Mouse (Mus musculus): ENCODE results near the gene Cdh23. TPM values are rescaled to one million over a fixed set of nuclear protein-coding genes. Genes with fewer than 3 reads are reported as not detected.

Cdh23 gene
- polyA plus RNA-seq, 1 experiment = 2.1 TPM

- no peak overlapping the region for H3ac ChIP-seq (ENCODE audit: control insufficient read depth, insufficient read length)
- H3K4me2 ChIP-seq (ENCODE audit: low read depth) = no peak overlapping the region
- no peaks in the 10 kb centered on the region for H3K79me2 ChIP-seq (ENCODE audit: control insufficient read depth, insufficient read depth)
Measured at GRCm38 (mm10) chr10:60621470-60622170, 74.7 kb downstream of the Cdh23 start.

GRCm38 (mm10) chr10:60615898-60616297 is 80.4 kb downstream of the Cdh23 start:
- no peaks in the 10 kb centered on the region for H3K36me3 ChIP-seq (ENCODE audit: control insufficient read depth, insufficient read depth)
- peaks cover 40% of the 10 kb centered on the region for H3K27me3 ChIP-seq (ENCODE audit: control insufficient read depth, insufficient read depth, insufficient read length)
- H3K4me2 ChIP-seq (ENCODE audit: low read depth) = no peak overlapping the region
- H3ac ChIP-seq (ENCODE audit: control insufficient read depth, insufficient read length) = no peak overlapping the region
- H3K4me3 ChIP-seq = no peak overlapping the region
- H3K79me2 ChIP-seq (ENCODE audit: control insufficient read depth, insufficient read depth) = no peaks in the 10 kb centered on the region
- TF ChIP-seq MYOD1 (IDR thresholded peaks at IDR 0.05; ENCODE audit: control insufficient read depth in 1 of 3, insufficient read length in 2 of 3, low read depth in 2 of 3) (no peak), USF1 (IDR thresholded peaks at IDR 0.05; ENCODE audit: low read depth) (no peak)

More at GRCm38 (mm10) chr10:60621470-60622170, 74.7 kb downstream of the Cdh23 start:
- TF ChIP-seq CEBPB (IDR thresholded peaks at IDR 0.05; ENCODE audit: insufficient read depth, poor library complexity, severe bottlenecking) (no peak), POLR2AphosphoS2 (IDR thresholded peaks at IDR 0.05; ENCODE audit: insufficient read length, low read depth) (no peak), SRF (IDR thresholded peaks at IDR 0.05; ENCODE audit: control insufficient read depth, insufficient read length, low read depth) (no peak), TCF12 (IDR thresholded peaks at IDR 0.05; ENCODE audit: insufficient read depth, poor library complexity, severe bottlenecking) (no peak), MYOD1 (IDR thresholded peaks at IDR 0.05; ENCODE audit: control insufficient read depth in 1 of 3, insufficient read length in 2 of 3, low read depth in 2 of 3) (no peak), REST (IDR thresholded peaks at IDR 0.05; ENCODE audit: insufficient read depth, insufficient read length) (no peak), MYOG (IDR thresholded peaks at IDR 0.05; ENCODE audit: control insufficient read depth in 1 of 3, insufficient read depth in 1 of 3, insufficient read length in 2 of 3, low read depth in 2 of 3) (no peak)
- Histone ChIP-seq H3K27me3 (ENCODE audit: control insufficient read depth, insufficient read depth, insufficient read length) (peaks cover 38% of the 10 kb centered on the region), H3K4me3 (no peak overlapping the region), H3K36me3 (ENCODE audit: control insufficient read depth, insufficient read depth) (no peaks in the 10 kb centered on the region)

- TF ChIP-seq SRF (IDR thresholded peaks at IDR 0.05; ENCODE audit: control insufficient read depth, insufficient read length, low read depth) = no peak
- no peak for TF ChIP-seq POLR2A (IDR thresholded peaks at IDR 0.05; ENCODE audit: insufficient read length, low read depth)
- no peak for TF ChIP-seq TCF3 (IDR thresholded peaks at IDR 0.05; ENCODE audit: insufficient read length, low read depth)
- no peak for TF ChIP-seq CEBPB (IDR thresholded peaks at IDR 0.05; ENCODE audit: insufficient read depth, poor library complexity, severe bottlenecking)
- no peak for TF ChIP-seq MYOG (IDR thresholded peaks at IDR 0.05; ENCODE audit: control insufficient read depth in 1 of 3, insufficient read depth in 1 of 3, insufficient read length in 2 of 3, low read depth in 2 of 3)
- TF ChIP-seq MYOD1 (IDR thresholded peaks at IDR 0.05; ENCODE audit: control insufficient read depth in 1 of 3, insufficient read length in 2 of 3, low read depth in 2 of 3) = no peak
- no peak for TF ChIP-seq POLR2AphosphoS2 (IDR thresholded peaks at IDR 0.05; ENCODE audit: insufficient read length, low read depth)
- no peak for TF ChIP-seq REST (IDR thresholded peaks at IDR 0.05; ENCODE audit: insufficient read depth, insufficient read length)
- TF ChIP-seq E2F4 (IDR thresholded peaks at IDR 0.05; ENCODE audit: insufficient read depth) = no peak
- no peak for TF ChIP-seq USF1 (IDR thresholded peaks at IDR 0.05; ENCODE audit: low read depth)
- no peak for TF ChIP-seq TCF12 (IDR thresholded peaks at IDR 0.05; ENCODE audit: insufficient read depth, poor library complexity, severe bottlenecking)
- no peak for TF ChIP-seq MAX (IDR thresholded peaks at IDR 0.05; ENCODE audit: low read depth)
Measured at GRCm38 (mm10) chr10:60612893-60613292, 83.4 kb downstream of the Cdh23 start.

GRCm38 (mm10) chr10:60607166-60607565 is 89.1 kb downstream of the Cdh23 start:
- H3K4me3 ChIP-seq = no peak overlapping the region
- TF ChIP-seq REST (IDR thresholded peaks at IDR 0.05; ENCODE audit: insufficient read depth, insufficient read length) (no peak), POLR2A (IDR thresholded peaks at IDR 0.05; ENCODE audit: insufficient read length, low read depth) (no peak), E2F4 (IDR thresholded peaks at IDR 0.05; ENCODE audit: insufficient read depth) (no peak), MAX (IDR thresholded peaks at IDR 0.05; ENCODE audit: low read depth) (no peak), SRF (IDR thresholded peaks at IDR 0.05; ENCODE audit: control insufficient read depth, insufficient read length, low read depth) (no peak), CEBPB (IDR thresholded peaks at IDR 0.05; ENCODE audit: insufficient read depth, poor library complexity, severe bottlenecking) (no peak), TCF3 (IDR thresholded peaks at IDR 0.05; ENCODE audit: insufficient read length, low read depth) (no peak), POLR2AphosphoS2 (IDR thresholded peaks at IDR 0.05; ENCODE audit: insufficient read length, low read depth) (no peak), MYOG (IDR thresholded peaks at IDR 0.05; ENCODE audit: control insufficient read depth in 1 of 3, insufficient read depth in 1 of 3, insufficient read length in 2 of 3, low read depth in 2 of 3) (no peak), USF1 (IDR thresholded peaks at IDR 0.05; ENCODE audit: low read depth) (no peak)
- no peaks in the 10 kb centered on the region for H3K79me2 ChIP-seq (ENCODE audit: control insufficient read depth, insufficient read depth)
- H3K27me3 ChIP-seq (ENCODE audit: control insufficient read depth, insufficient read depth, insufficient read length) = peaks cover 40% of the 10 kb centered on the region
- no peak overlapping the region for H3K4me2 ChIP-seq (ENCODE audit: low read depth)
- no peaks in the 10 kb centered on the region for H3K36me3 ChIP-seq (ENCODE audit: control insufficient read depth, insufficient read depth)
- H3ac ChIP-seq (ENCODE audit: control insufficient read depth, insufficient read length) = no peak overlapping the region

More at GRCm38 (mm10) chr10:60612893-60613292, 83.4 kb downstream of the Cdh23 start:
- Histone ChIP-seq H3K79me2 (ENCODE audit: control insufficient read depth, insufficient read depth) (no peaks in the 10 kb centered on the region), H3K4me2 (ENCODE audit: low read depth) (no peak overlapping the region), H3K36me3 (ENCODE audit: control insufficient read depth, insufficient read depth) (no peaks in the 10 kb centered on the region), H3K4me3 (no peak overlapping the region), H3ac (ENCODE audit: control insufficient read depth, insufficient read length) (no peak overlapping the region), H3K27me3 (ENCODE audit: control insufficient read depth, insufficient read depth, insufficient read length) (peaks cover 24% of the 10 kb centered on the region)

GRCm38 (mm10) chr10:60606661-60607060 is 89.6 kb downstream of the Cdh23 start:
- Histone ChIP-seq H3K4me3 (no peak overlapping the region), H3K36me3 (ENCODE audit: control insufficient read depth, insufficient read depth) (no peaks in the 10 kb centered on the region), H3ac (ENCODE audit: control insufficient read depth, insufficient read length) (no peak overlapping the region), H3K4me2 (ENCODE audit: low read depth) (no peak overlapping the region), H3K27me3 (ENCODE audit: control insufficient read depth, insufficient read depth, insufficient read length) (peaks cover 45% of the 10 kb centered on the region), H3K79me2 (ENCODE audit: control insufficient read depth, insufficient read depth) (no peaks in the 10 kb centered on the region)
- TF ChIP-seq MAX (IDR thresholded peaks at IDR 0.05; ENCODE audit: low read depth) (no peak), SRF (IDR thresholded peaks at IDR 0.05; ENCODE audit: control insufficient read depth, insufficient read length, low read depth) (no peak)

All from myocyte (in vitro differentiated cells).